Mouse (Mus musculus): ENCODE data around the gene Terb2. TPM values are rescaled to one million over a fixed set of nuclear protein-coding genes. Genes with fewer than 3 reads are reported as not detected.

The Terb2 gene
- not detected in 2 replicates for polyA plus RNA-seq (2015; fragmentation: Nextera tagmentation; extraction: Ambion mirVana)

DNA sequence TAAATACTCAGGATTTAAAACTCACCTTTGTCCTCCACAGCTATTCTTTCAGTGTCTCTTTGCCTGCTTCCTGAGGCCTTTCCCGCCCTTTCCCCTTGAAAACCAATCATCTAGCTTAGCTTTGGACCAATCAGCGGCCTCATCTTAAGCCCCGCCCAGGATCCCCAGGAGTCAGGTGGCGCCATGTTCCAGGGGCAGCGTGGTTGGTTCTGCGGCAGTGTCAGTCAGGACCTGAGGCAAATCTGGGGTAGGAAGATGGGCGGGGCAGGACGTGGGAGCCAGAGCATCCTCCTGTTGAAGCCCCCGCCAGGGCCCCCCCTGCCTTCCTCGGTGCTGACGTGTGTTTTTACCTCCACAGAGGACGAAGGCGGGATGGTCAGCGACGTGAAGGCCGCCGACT is at the start of gene Terb2, which contains the start of gene Patl2:
Gene Terb2, plus strand, starts transcription at position 167 of the 400 bp plus-strand sequence.
Gene Patl2, minus strand, starts transcription at position 84 of the 400 bp plus-strand sequence.
- no peak for ATAC-seq (ENCODE audit: insufficient number of reproducible peaks, insufficient read depth, low FRiP score, low TSS enrichment, low read depth)
- Histone ChIP-seq H3K9me3 (no peaks in the 10 kb centered on the region), H3K36me3 (no peaks in the 10 kb centered on the region), H3K9ac (no peak within 1 kb of the TSS), H3K27ac (no peak within 1 kb of the TSS), H3K4me1 (no peaks in the 10 kb centered on the region), H3K27me3 (no peaks in the 10 kb centered on the region), H3K4me2 (no peak within 1 kb of the TSS), H3K4me3 (no peak within 1 kb of the TSS)
- WGBS: 80% methylated on average over 17 of the region's 17 CpGs

DNA sequence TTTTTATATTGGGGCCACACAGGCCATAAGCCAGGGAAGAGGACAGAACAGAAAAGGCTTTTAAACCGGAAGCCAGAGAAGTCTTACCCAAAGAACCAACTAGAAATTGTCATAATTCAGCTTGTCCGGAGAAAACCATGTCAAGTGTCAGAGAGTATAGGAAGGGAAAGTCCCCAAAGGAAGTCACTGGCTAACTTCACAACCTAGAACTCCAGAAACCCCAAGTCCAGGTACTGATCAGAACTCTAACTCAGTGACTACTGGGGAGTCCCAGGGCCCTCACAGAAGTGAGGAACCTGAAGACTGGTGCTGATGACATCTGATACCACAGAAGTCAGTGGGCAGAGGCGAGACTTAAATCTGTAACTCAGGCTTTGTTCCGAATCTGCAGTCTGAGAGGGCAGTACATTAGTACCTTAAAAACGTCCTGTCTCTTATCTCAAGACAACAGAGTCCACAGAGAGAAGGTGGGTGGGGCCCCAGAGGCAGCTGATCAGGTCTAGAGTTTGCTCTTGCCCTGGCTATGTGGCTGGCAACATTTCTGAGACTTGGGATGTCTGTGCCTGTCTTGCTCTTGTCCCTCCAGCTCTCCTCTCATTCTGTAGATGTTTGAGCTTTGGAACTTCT is 48.1 kb upstream of the Terb2 start:
- H3K9ac ChIP-seq: no peak overlapping the region
- no peak for ATAC-seq (ENCODE audit: insufficient number of reproducible peaks, insufficient read depth, low FRiP score, low TSS enrichment, low read depth)
- WGBS: 63% methylated on average over 5 of the region's 5 CpGs
- no peaks in the 10 kb centered on the region for H3K27me3 ChIP-seq
- no peaks in the 10 kb centered on the region for H3K4me1 ChIP-seq
- no peak overlapping the region for H3K4me2 ChIP-seq
- H3K9me3 ChIP-seq: no peaks in the 10 kb centered on the region
- no peaks in the 10 kb centered on the region for H3K36me3 ChIP-seq
- H3K4me3 ChIP-seq: no peak overlapping the region
- H3K27ac ChIP-seq: no peak overlapping the region

DNA sequence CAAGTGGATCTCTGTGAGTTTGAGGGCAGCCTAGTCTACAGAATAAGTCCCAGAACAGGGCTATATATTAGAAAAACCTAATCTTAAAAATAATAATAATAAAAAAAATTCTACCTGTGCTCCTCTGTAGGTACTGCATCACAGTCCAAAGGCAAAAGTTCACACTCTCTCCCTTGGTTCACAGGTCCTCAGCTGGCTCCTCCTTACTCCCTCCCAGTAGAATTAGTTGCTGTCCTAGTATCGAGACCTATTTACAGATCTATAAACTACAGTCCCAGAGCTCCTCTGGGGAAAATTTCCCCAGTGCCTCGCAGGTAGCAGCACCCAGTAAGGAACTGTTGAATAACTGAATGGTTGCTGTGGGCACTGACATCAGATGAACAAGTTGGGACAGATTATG is 45.3 kb upstream of the Terb2 start:
- Histone ChIP-seq H3K4me2 (no peak overlapping the region), H3K27ac (no peak overlapping the region), H3K4me3 (no peak overlapping the region), H3K27me3 (no peaks in the 10 kb centered on the region), H3K4me1 (no peaks in the 10 kb centered on the region), H3K9me3 (no peaks in the 10 kb centered on the region), H3K9ac (no peak overlapping the region), H3K36me3 (no peaks in the 10 kb centered on the region)
- ATAC-seq (ENCODE audit: insufficient number of reproducible peaks, insufficient read depth, low FRiP score, low TSS enrichment, low read depth): no peak
- WGBS: 77% methylated on average over 2 of the region's 2 CpGs

DNA sequence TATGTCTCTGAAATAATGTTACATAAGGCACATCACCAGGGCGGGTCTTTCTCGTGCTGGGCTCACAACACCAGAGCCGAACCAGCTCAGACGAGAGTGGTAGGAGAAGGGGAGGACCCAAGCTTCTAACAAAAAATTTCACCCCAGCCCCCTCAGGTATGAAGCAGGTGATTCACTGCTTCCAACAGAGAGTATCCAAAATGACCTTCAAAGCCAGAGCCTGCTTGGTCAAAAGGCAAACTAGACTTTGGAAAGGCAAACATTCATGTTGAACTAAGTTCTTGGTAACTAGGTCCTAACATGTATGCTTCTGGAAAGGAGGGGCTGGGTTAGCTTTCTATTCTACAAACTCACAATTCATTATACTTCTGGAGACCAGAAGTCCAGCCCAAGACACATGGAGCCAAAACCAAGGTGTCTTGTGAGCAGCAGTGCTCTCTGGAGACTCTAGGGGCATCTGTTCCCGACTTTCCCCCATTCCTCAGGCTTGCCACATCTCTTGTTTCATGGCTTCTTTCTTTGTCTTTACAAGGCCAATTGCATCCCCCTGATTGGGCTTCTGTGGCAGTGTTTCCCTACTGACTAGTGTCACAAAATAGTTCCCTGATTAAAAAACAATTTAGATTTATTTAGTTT is 44.6 kb upstream of the Terb2 start:
- Histone ChIP-seq H3K9me3 (no peaks in the 10 kb centered on the region), H3K4me1 (no peaks in the 10 kb centered on the region), H3K36me3 (no peaks in the 10 kb centered on the region), H3K9ac (no peak overlapping the region), H3K4me3 (no peak overlapping the region), H3K27me3 (no peaks in the 10 kb centered on the region), H3K27ac (no peak overlapping the region), H3K4me2 (no peak overlapping the region)
- 75% methylated on average over 5 of the region's 5 CpGs for WGBS
- ATAC-seq (ENCODE audit: insufficient number of reproducible peaks, insufficient read depth, low FRiP score, low TSS enrichment, low read depth): no peak

DNA sequence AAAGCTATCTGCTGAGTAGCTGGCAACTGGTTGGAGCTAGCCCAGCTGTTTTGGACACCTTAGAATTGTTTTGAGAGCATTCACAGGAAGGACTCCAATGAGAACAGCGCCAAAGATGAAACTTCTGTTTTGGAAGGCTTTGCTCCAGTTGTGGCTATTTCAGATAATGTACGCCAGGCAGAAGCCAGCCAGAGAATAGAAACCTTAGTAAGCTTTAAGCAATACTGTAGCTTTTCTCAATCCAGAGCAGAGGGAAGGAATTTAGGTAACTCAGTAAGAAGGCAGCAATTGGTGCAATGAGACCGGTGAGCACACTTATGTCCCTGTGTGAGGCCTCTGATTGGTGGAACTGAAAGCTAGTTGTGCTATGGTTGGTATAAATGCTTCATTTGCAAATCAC is 43.0 kb upstream of the Terb2 start:
- WGBS: 87% methylated on average over 3 of the region's 3 CpGs
- H3K4me1 ChIP-seq: peaks cover 3% of the 10 kb centered on the region
- H3K9me3 ChIP-seq: no peaks in the 10 kb centered on the region
- H3K9ac ChIP-seq: no peak overlapping the region
- no peaks in the 10 kb centered on the region for H3K27me3 ChIP-seq
- no peak overlapping the region for H3K4me3 ChIP-seq
- H3K36me3 ChIP-seq: no peaks in the 10 kb centered on the region
- H3K4me2 ChIP-seq: no peak overlapping the region
- no peak for ATAC-seq (ENCODE audit: insufficient number of reproducible peaks, insufficient read depth, low FRiP score, low TSS enrichment, low read depth)
- no peak overlapping the region for H3K27ac ChIP-seq

DNA sequence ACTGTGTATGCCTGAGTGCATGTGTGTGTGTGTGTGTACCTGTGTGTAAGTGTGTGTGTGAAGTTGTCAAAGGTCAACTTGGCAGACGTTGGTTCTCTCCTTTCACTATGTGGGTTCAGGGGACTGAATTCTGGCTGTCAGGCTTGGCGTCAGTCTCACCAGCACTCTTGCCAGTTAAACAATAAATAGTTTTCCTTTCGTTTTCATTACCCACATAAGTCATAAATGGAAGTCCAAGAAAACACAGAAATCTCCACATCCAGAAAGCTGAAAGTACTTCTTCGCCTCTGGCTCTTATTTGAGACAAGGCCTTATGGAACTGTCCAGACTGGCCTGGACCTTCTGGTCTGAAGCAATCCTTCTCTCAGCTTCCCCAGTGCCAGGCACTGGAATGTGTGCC is 40.3 kb upstream of the Terb2 start:
- Histone ChIP-seq H3K9ac (no peak overlapping the region), H3K27me3 (no peaks in the 10 kb centered on the region), H3K4me1 (peaks cover 19% of the 10 kb centered on the region), H3K4me2 (no peak overlapping the region), H3K27ac (no peak overlapping the region), H3K9me3 (no peaks in the 10 kb centered on the region), H3K4me3 (no peak overlapping the region), H3K36me3 (no peaks in the 10 kb centered on the region)
- 70% methylated on average over 4 of the region's 4 CpGs for WGBS
- no peak for ATAC-seq (ENCODE audit: insufficient number of reproducible peaks, insufficient read depth, low FRiP score, low TSS enrichment, low read depth)

DNA sequence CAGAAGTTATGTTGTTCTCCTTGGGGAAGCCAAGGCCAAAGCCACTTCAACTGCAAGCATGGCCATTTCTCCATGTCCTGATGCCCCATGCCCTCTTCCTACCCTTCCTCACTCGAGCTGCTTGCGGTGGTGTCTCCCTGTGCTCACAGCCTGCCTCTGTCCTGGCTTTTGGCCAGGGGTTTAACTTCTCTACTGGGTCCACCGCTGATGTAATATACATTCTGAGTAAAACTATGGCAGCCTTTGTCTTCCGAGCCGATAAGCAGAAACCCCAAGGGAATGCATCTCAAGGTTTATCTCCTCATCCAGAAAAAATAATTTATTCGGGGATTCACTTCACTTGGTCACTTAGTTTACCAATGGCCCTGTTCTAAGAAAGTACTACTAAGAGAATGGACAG is 39.4 kb upstream of the Terb2 start:
- no peak overlapping the region for H3K4me2 ChIP-seq
- 0 out of 2 replicates have a peak overlapping the region, but pooled peaks have one; percentile 37 for H3K9ac ChIP-seq
- 78% methylated on average over 6 of the region's 6 CpGs for WGBS
- peaks cover 19% of the 10 kb centered on the region for H3K4me1 ChIP-seq
- no peaks in the 10 kb centered on the region for H3K9me3 ChIP-seq
- H3K27me3 ChIP-seq: no peaks in the 10 kb centered on the region
- no peak for ATAC-seq (ENCODE audit: insufficient number of reproducible peaks, insufficient read depth, low FRiP score, low TSS enrichment, low read depth)
- H3K4me3 ChIP-seq: no peak overlapping the region
- H3K36me3 ChIP-seq: peaks cover 9% of the 10 kb centered on the region; the same call in 1 of the 2 replicates
- no peak overlapping the region for H3K27ac ChIP-seq

DNA sequence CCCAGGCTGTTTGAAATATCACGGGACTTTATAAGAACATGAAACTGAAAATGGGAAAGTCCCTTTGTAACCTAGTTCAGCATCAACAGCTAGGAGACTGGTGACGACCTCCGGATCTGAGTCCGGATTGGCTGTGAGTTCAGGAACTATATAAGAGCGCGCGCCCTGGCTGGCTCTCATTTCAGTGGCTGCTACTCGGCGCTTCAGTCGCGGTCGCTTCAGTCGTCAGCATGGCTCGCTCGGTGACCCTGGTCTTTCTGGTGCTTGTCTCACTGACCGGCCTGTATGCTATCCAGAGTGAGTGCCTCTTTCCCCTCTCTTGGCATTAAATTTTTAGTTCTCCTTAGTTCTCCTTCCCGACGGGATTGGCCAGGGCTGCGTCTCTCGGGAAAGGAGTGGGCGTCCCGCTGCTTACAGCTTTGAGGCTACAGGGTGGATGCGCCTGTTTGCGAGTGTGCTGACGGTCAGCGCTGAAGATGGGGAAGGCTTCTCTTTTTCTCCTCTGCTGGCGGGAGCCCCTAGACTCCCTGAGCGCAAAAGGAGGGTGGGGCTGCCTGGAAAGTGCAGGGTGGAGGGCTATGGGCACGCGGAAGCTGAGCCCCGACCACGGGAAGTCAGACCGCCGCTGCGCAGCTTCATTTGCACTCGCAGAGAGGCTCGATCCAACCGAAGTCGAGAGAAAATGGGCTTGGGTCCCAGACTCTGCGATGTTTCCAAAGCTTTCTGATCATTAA is 38.4 kb upstream of the Terb2 start, which contains the start of gene B2m:
Gene B2m, plus strand, starts transcription at position 179 of the 734 bp plus-strand sequence.
- WGBS: 0% methylated on average over 40 of the region's 40 CpGs
- Histone ChIP-seq H3K4me1 (peaks cover 19% of the 10 kb centered on the region), H3K4me2 (peak within 1 kb of the TSS; percentile 61), H3K9me3 (no peaks in the 10 kb centered on the region), H3K27ac (peak within 1 kb of the TSS; percentile 88), H3K4me3 (peak within 1 kb of the TSS; percentile 74), H3K9ac (peak within 1 kb of the TSS; percentile 83), H3K36me3 (peaks cover 13% of the 10 kb centered on the region; the same call in 1 of the 2 replicates), H3K27me3 (no peaks in the 10 kb centered on the region)
- ATAC-seq (ENCODE audit: insufficient number of reproducible peaks, insufficient read depth, low FRiP score, low TSS enrichment, low read depth): peak; percentile 90

DNA sequence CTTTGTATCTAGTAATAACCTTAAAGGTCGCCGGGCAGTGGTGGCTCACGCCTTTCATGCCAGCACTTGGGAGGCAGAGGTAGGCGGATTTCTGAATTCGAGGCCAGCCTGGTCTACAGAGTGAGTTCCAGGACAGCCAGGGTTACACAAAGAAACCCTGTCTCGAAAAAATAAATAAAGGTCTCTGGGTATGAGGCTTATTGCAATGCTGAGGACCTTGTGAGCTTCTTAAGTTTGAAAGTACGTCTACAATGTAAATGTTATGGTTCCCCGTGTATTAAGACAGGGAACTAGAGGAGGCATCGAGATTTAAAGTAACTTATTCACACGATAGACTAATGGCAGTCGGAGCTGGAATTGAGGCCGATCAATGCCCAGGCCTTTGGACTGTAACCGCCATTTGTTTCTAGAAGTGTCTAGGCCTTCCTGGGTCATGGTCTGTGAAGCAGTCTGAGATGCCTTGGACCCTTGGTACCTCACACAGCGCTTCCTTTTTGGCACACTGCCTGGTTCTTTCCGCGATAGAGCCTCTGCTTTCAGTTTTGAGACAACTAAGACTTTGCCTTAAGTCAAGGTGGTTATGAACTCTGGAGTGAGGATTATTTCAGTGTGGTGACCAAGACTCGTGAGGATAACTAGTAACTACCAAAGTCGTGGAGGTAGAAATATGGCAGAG is 37.7 kb upstream of the Terb2 start:
- ATAC-seq (ENCODE audit: insufficient number of reproducible peaks, insufficient read depth, low FRiP score, low TSS enrichment, low read depth): no peak
- Histone ChIP-seq H3K36me3 (peaks cover 16% of the 10 kb centered on the region; the same call in 1 of the 2 replicates), H3K4me2 (peak overlapping the region; percentile 61), H3K27me3 (no peaks in the 10 kb centered on the region), H3K9ac (peak overlapping the region; percentile 83), H3K27ac (peak overlapping the region; percentile 88; the same call in 1 of the 2 replicates), H3K9me3 (no peaks in the 10 kb centered on the region), H3K4me1 (peaks cover 19% of the 10 kb centered on the region), H3K4me3 (peak overlapping the region; percentile 74)
- 30% methylated on average over 18 of the region's 18 CpGs for WGBS

DNA sequence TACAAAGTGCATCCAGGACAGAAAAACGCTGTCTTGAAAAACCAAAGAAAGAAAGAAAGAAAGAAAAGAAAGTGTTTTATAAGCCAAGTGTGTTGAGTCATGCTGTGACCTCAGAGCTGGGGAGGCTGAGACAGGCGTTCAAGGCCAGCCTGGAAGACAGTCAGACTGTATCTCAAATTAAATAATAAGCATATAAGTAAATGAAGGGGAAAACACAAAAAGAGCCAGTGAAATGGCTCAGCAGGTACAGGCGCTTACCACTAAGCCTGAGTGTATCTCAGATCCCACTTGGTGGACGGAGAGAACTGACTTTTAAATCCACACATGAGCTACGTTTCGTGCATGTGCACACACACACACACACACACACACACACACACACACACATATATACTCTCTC is 36.8 kb upstream of the Terb2 start:
- Histone ChIP-seq H3K4me2 (peak overlapping the region; percentile 61), H3K27me3 (no peaks in the 10 kb centered on the region), H3K9ac (no peak overlapping the region), H3K36me3 (peaks cover 17% of the 10 kb centered on the region), H3K27ac (no peak overlapping the region), H3K9me3 (no peaks in the 10 kb centered on the region), H3K4me1 (peaks cover 19% of the 10 kb centered on the region), H3K4me3 (peak overlapping the region; percentile 74; the same call in 1 of the 2 replicates)
- WGBS: 88% methylated on average over 6 of the region's 6 CpGs
- no peak for ATAC-seq (ENCODE audit: insufficient number of reproducible peaks, insufficient read depth, low FRiP score, low TSS enrichment, low read depth)

DNA sequence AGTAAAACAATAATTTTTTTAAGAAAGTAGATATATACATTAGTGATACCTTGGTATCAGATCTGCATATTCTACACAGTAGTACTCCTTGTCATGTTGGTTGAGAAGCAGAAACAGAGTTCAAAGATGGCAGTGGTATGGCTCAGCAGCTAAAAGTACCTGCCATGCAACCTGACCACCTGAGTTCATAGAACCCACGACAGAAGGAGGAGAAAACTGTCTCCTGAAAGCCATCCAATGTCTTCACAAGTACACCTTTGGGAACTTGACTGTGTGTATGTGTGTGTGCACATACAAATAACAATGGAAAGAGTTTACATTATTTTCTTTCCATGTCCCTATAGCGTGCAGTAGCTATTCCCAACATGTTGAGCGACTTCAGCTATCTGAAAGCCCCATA is 36.4 kb upstream of the Terb2 start:
- no peak overlapping the region for H3K9ac ChIP-seq
- peaks cover 20% of the 10 kb centered on the region for H3K36me3 ChIP-seq
- H3K27ac ChIP-seq: no peak overlapping the region
- no peak overlapping the region for H3K4me2 ChIP-seq
- H3K27me3 ChIP-seq: no peaks in the 10 kb centered on the region
- no peak for ATAC-seq (ENCODE audit: insufficient number of reproducible peaks, insufficient read depth, low FRiP score, low TSS enrichment, low read depth)
- H3K9me3 ChIP-seq: no peaks in the 10 kb centered on the region
- H3K4me3 ChIP-seq: no peak overlapping the region
- H3K4me1 ChIP-seq: peaks cover 19% of the 10 kb centered on the region
- 84% methylated on average over 3 of the region's 3 CpGs for WGBS
